Mouse (Mus musculus): ENCODE results near the gene Flt4.
"Not testable (repeated sequence)": the region's sequence is repeated elsewhere in the genome, so short reads cannot be mapped to it uniquely, and the experiment has no call there.

The Flt4 gene

GRCm38 (mm10) chr11:49608938-49609867, at the start of gene Flt4:
TSS of gene Flt4 (plus strand) at chr11:49609263.
- not testable (repeated sequence) for DNase-seq (ENCODE audit: low read depth, low spot score)

- DNase-seq (ENCODE audit: low read depth, low spot score) = not testable (repeated sequence)
Observed at GRCm38 (mm10) chr11:49575054-49575453, 34.0 kb upstream of the Flt4 start.

GRCm38 (mm10) chr11:49580452-49580851, 28.6 kb upstream of the Flt4 start:
- not testable (repeated sequence) for DNase-seq (ENCODE audit: low read depth, low spot score)

GRCm38 (mm10) chr11:49590213-49590612, 18.9 kb upstream of the Flt4 start:
- no peak for DNase-seq (ENCODE audit: low read depth, low spot score)

GRCm38 (mm10) chr11:49597149-49597548, 11.9 kb upstream of the Flt4 start:
- not testable (repeated sequence) for DNase-seq (ENCODE audit: low read depth, low spot score)

GRCm38 (mm10) chr11:49608306-49608705, 757 bp upstream of the Flt4 start:
- not testable (repeated sequence) for DNase-seq (ENCODE audit: low read depth, low spot score)

GRCm38 (mm10) chr11:49609868-49610824, 1.1 kb downstream of the Flt4 start:
- not testable (repeated sequence) for DNase-seq (ENCODE audit: low read depth, low spot score)

GRCm38 (mm10) chr11:49611349-49611748, 2.3 kb downstream of the Flt4 start:
- DNase-seq (ENCODE audit: low read depth, low spot score) = not testable (repeated sequence)

- DNase-seq (ENCODE audit: low read depth, low spot score) = no peak
Observed at GRCm38 (mm10) chr11:49612154-49612553, 3.1 kb downstream of the Flt4 start.

GRCm38 (mm10) chr11:49613349-49613748, 4.3 kb downstream of the Flt4 start:
- no peak for DNase-seq (ENCODE audit: low read depth, low spot score)

GRCm38 (mm10) chr11:49615856-49616725, 7.0 kb downstream of the Flt4 start:
- DNase-seq (ENCODE audit: low read depth, low spot score) = no peak

- DNase-seq (ENCODE audit: low read depth, low spot score) = no peak
Observed at GRCm38 (mm10) chr11:49618476-49618875, 9.4 kb downstream of the Flt4 start.

GRCm38 (mm10) chr11:49621953-49622352, 12.9 kb downstream of the Flt4 start:
- no peak for DNase-seq (ENCODE audit: low read depth, low spot score)

GRCm38 (mm10) chr11:49624156-49624555, 15.1 kb downstream of the Flt4 start:
- DNase-seq (ENCODE audit: low read depth, low spot score) = no peak

GRCm38 (mm10) chr11:49625863-49626262, 16.8 kb downstream of the Flt4 start:
- no peak for DNase-seq (ENCODE audit: low read depth, low spot score)

GRCm38 (mm10) chr11:49626748-49627147, 17.7 kb downstream of the Flt4 start:
- DNase-seq (ENCODE audit: low read depth, low spot score) = no peak

GRCm38 (mm10) chr11:49631154-49631553, 22.1 kb downstream of the Flt4 start:
- DNase-seq (ENCODE audit: low read depth, low spot score) = no peak

GRCm38 (mm10) chr11:49632256-49632655, 23.2 kb downstream of the Flt4 start:
- DNase-seq (ENCODE audit: low read depth, low spot score) = no peak

GRCm38 (mm10) chr11:49634101-49634500, 25.0 kb downstream of the Flt4 start:
- no peak for DNase-seq (ENCODE audit: low read depth, low spot score)

- DNase-seq (ENCODE audit: low read depth, low spot score) = no peak
Observed at GRCm38 (mm10) chr11:49635671-49636070, 26.6 kb downstream of the Flt4 start.

- DNase-seq (ENCODE audit: low read depth, low spot score) = no peak
Observed at GRCm38 (mm10) chr11:49636449-49636848, 27.4 kb downstream of the Flt4 start.
